Comparison of ENCODE assay signal across 9 mouse cellular contexts in the genomic region with DNA sequence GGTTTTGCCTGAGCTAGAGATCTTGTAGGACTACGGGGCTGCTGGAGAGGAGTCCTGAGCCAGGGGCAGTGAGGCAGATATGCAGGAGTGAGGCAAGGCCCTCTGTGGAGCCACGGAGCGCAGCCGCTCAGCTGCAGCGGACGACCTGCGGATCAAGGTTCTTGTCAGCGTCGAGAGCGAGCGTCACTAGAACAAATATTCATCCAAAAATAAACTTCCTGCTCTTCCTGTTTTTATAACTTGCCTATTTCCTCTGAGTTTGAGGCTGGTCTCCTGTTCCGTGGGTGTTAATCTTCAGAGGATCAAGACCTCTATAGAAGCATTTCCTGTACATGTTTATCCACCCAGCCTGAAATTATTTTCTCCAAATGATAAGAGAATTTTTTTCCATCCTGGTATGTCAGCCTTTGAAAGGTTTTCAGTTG. TPM values are rescaled to one million over a fixed set of nuclear protein-coding genes. Genes with fewer than 3 reads are reported as not detected.
DNase-seq lines count a peak whose midpoint lies in the region; ATAC-seq and TF ChIP-seq lines count a peak whose summit lies in the region.
"Had no signal": no experiment of that assay in that cellular context is flagged by ENCODE, and none has a peak within 500 bp of the region (broad histone marks: within the 10 kb centered on the region; RNA-seq: fewer than 3 reads in every experiment).

No protein-coding gene starts in this region.

- H3K27ac ChIP-seq in left cerebral cortex, adult 2 months: peak overlapping the region; percentile 19; the same call in 1 of the 2 replicates
- peak overlapping the region; percentile 68 for H3K27ac ChIP-seq in embryonic facial prominence, embryonic 15.5 days (replicated peaks)
- H3K27ac ChIP-seq in kidney, embryonic 16.5 days (ENCODE audit: low read length): peak overlapping the region; percentile 65

- H3K27me3 ChIP-seq in embryonic facial prominence, embryonic 15.5 days: no peaks in the 10 kb centered on the region
- no peaks in the 10 kb centered on the region for H3K27me3 ChIP-seq in kidney, embryonic 16.5 days (ENCODE audit: insufficient read depth, low read length)
- H3K27me3 ChIP-seq: hindbrain, embryonic 15.5 days had no signal

- intact Hi-C loops in left cerebral cortex, adult 2 months (cut with DNase I): no loop called here

- H3K4me2 ChIP-seq in embryonic facial prominence, embryonic 15.5 days (replicated peaks): no peak overlapping the region
- 0 out of 2 replicates have a peak overlapping the region, but pooled peaks have one; percentile 10 for H3K4me2 ChIP-seq in kidney, embryonic 16.5 days (replicated peaks; ENCODE audit: low read depth, low read length)
- H3K4me2 ChIP-seq: hindbrain, embryonic 15.5 days had no signal

- H3K9ac ChIP-seq in embryonic facial prominence, embryonic 15.5 days: no peak overlapping the region
- H3K9ac ChIP-seq in kidney, embryonic 16.5 days (replicated peaks; ENCODE audit: low read length): no peak overlapping the region
- H3K9ac ChIP-seq: hindbrain, embryonic 15.5 days had no signal

- no peak for DNase-seq in left cerebral cortex, adult 2 months (ENCODE audit: extremely low spot score in 1 of 2, low spot score in 2 of 2)
- DNase-seq in left cerebral cortex, adult 8-10 months (ENCODE audit: low spot score in 2 of 2): no peak
- peak; percentile 60 for DNase-seq in naive thymus-derived CD4-positive, alpha-beta T cell, adult 2 months (ENCODE audit: low read depth)
- DNase-seq in left cerebral cortex, adult 11 months (ENCODE audit: low spot score): no peak
- DNase-seq in ovary, postnatal 10 days (ENCODE audit: low spot score): no peak
- DNase-seq in ovary, adult 18-20 months (ENCODE audit: low spot score): no peak

- no peak overlapping the region for H3K4me3 ChIP-seq in left cerebral cortex, adult 2 months
- no peak overlapping the region for H3K4me3 ChIP-seq in embryonic facial prominence, embryonic 15.5 days (replicated peaks)
- H3K4me3 ChIP-seq in kidney, embryonic 16.5 days (ENCODE audit: low read length): no peak overlapping the region
- H3K4me3 ChIP-seq: hindbrain, embryonic 15.5 days had no signal

- WGBS in embryonic facial prominence, embryonic 15.5 days: 44% methylated on average over 12 of the region's 12 CpGs
- 16% methylated on average over 12 of the region's 12 CpGs for WGBS in kidney, embryonic 16.5 days

- ATAC-seq in embryonic facial prominence, embryonic 15.5 days (ENCODE audit: insufficient number of reproducible peaks, low FRiP score, low TSS enrichment, low read depth): 0 out of 2 replicates have a peak, but pooled peaks have one; percentile 43
- peak; percentile 74 for ATAC-seq in kidney, embryonic 16.5 days (ENCODE audit: low FRiP score, low TSS enrichment)

- H3K36me3 ChIP-seq in embryonic facial prominence, embryonic 15.5 days: no peaks in the 10 kb centered on the region
- no peaks in the 10 kb centered on the region for H3K36me3 ChIP-seq in kidney, embryonic 16.5 days (ENCODE audit: insufficient read depth, low read length)
- H3K36me3 ChIP-seq: hindbrain, embryonic 15.5 days had no signal

- no peaks in the 10 kb centered on the region for H3K9me3 ChIP-seq in embryonic facial prominence, embryonic 15.5 days (replicated peaks)
- H3K9me3 ChIP-seq in kidney, embryonic 16.5 days (ENCODE audit: low read length): no peaks in the 10 kb centered on the region
- H3K9me3 ChIP-seq: hindbrain, embryonic 15.5 days had no signal

- TF ChIP-seq CTCF in left cerebral cortex, adult 2 months (IDR thresholded peaks at IDR 0.05): no peak

- peaks cover 60% of the 10 kb centered on the region for H3K4me1 ChIP-seq in embryonic facial prominence, embryonic 15.5 days
- H3K4me1 ChIP-seq in kidney, embryonic 16.5 days (ENCODE audit: insufficient read depth, low read length): peaks cover 86% of the 10 kb centered on the region

RNA-seq across cellular contexts. Expression of gene Spred2, which starts 39.6 kb away (rescaled TPM):
- total RNA-seq in left cerebral cortex, adult 2 months (2021): 100 to 1,000 TPM; 102 to 119 TPM
- 10 to 100 TPM; 66.8 to 82.4 (median 72.3) TPM for total RNA-seq in left cerebral cortex, adult 8-10 months (2022)
- 8.5 and 9.7 TPM in 2 replicates for polyA plus RNA-seq in embryonic facial prominence, embryonic 15.5 days (2015; fragmentation: Nextera tagmentation; extraction: Ambion mirVana)
- 8.3 and 9.0 TPM in 2 replicates for polyA plus RNA-seq in kidney, embryonic 16.5 days (2015; fragmentation: Nextera tagmentation; extraction: Ambion mirVana)
